Mouse (Mus musculus) heart, embryonic 12.5 days (tissue): Measurements from ENCODE around the gene C2cd5. TPM values are rescaled to one million over a fixed set of nuclear protein-coding genes. Genes with fewer than 3 reads are reported as not detected.

Source experiments
- ATAC-seq: fragments of 200-750 bp; cut with Nextera tagmentation; 2 replicates; pipeline ENCODE4 v1.8.0; 2017; ENCODE audit warnings: moderate TSS enrichment, moderate library complexity; ENCODE audit not compliant: insufficient number of reproducible peaks, low FRiP score
- H3K27ac ChIP-seq: fragments of 300-500 bp; sonication (generic); 2 replicates; pipeline ENCODE4 v1.5.1; 2016; ENCODE audit warnings: mild to moderate bottlenecking, moderate library complexity; ENCODE audit not compliant: poor library complexity, severe bottlenecking
- H3K27me3 ChIP-seq: fragments of 300-500 bp; sonication (generic); replicated peaks from 2 replicates; pipeline ENCODE4 v1.6.1; 2016; ENCODE audit warnings: mild to moderate bottlenecking, moderate library complexity
- H3K36me3 ChIP-seq: fragments of 300-500 bp; sonication (generic); 2 replicates; pipeline ENCODE4 v1.6.1; 2016; ENCODE audit warnings: mild to moderate bottlenecking, moderate library complexity
- H3K4me1 ChIP-seq: fragments of 300-500 bp; sonication (generic); replicated peaks from 2 replicates; pipeline ENCODE4 v1.6.1; 2016; ENCODE audit warnings: mild to moderate bottlenecking
- H3K4me2 ChIP-seq: fragments of 300-500 bp; sonication (generic); 2 replicates; pipeline ENCODE4 v1.6.1; 2016; ENCODE audit warnings: mild to moderate bottlenecking, moderate library complexity
- H3K4me3 ChIP-seq: fragments of 300-500 bp; sonication (generic); 2 replicates; pipeline ENCODE4 v1.5.1; 2016; ENCODE audit warnings: mild to moderate bottlenecking
- H3K9ac ChIP-seq: fragments of 300-500 bp; sonication (generic); 2 replicates; pipeline ENCODE4 v1.6.1; 2016; ENCODE audit warnings: mild to moderate bottlenecking, moderate library complexity
- H3K9me3 ChIP-seq: fragments of 300-500 bp; sonication (generic); replicated peaks from 2 replicates; pipeline ENCODE4 v1.6.1; 2016; ENCODE audit warnings: mild to moderate bottlenecking, moderate library complexity
- WGBS: fragments of 180-500 bp; shearing (Covaris S2); methylation state at CpG from one replicate; pipeline ENCODE4 v1.1.7; 2016; 5-methylcytosine and 5-hydroxymethylcytosine counted together
- polyA plus RNA-seq: library from polyadenylated mRNA; unstranded; fragments of >200 nt; fragmentation: Nextera tagmentation; extraction: Ambion mirVana; gene quantifications from 2 replicates; pipeline ENCODE4 v1.2.1, GENCODE M21; 2016

The C2cd5 gene
- polyA plus RNA-seq, 1 experiment from 2014 or later: 25.1 TPM

DNA sequence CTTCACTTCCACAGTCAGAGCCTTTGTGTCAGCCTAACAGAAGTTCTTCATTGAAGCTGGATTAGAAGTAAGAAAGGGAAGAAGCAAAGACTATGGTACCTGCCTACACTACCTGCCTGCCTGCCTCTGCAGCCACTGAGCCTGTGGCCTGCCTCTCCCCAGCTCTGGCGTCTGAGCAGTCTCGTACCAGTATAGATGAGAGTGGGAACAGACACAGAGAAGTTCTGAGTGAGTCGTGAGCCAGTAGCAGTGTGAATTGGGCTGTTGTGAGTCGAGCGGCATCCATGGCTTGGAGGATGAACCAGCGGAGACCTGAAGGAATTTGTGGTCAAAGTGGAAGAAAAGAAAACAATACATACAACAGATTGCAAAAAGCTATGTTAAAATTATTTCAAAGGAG is 26.5 kb downstream of the C2cd5 start:
- no peaks in the 10 kb centered on the region for H3K9me3 ChIP-seq
- no peak overlapping the region for H3K27ac ChIP-seq
- no peaks in the 10 kb centered on the region for H3K27me3 ChIP-seq
- no peak overlapping the region for H3K4me2 ChIP-seq
- ATAC-seq: no peak
- no peak overlapping the region for H3K9ac ChIP-seq
- H3K4me3 ChIP-seq: no peak overlapping the region
- peaks cover 3% of the 10 kb centered on the region; the same call in 1 of the 2 replicates for H3K4me1 ChIP-seq
- H3K36me3 ChIP-seq: peaks cover 35% of the 10 kb centered on the region
- WGBS: 85% methylated on average over 6 of the region's 6 CpGs

DNA sequence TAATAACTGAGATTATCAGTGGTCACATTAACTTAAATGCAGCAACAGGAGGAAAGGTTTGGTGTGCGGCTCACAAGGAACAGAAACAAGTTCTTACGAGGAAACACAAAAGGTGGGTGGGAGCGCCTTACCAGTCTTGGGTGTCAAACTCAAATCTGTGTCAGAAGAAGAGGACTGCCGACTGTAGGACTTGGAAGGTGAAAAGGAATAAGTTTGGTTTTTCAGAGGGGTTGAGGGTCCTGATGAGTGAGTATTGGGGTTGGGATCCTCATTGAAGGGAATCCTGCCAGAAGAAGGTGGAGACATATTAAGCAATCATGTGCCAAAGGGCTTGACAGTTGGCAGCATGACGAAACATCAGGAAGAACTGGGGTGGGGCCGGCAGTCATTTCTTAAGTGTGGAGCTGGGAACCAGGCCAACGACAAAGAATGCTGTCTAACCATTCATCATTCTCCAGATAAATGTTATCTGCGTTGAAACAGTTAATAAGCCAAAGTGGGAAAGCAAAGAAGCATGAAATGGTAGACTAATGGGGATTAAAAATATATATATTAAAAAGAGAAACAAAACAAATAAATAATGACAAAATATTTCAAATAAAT is 27.4 kb downstream of the C2cd5 start:
- H3K4me2 ChIP-seq: no peak overlapping the region
- peaks cover 26% of the 10 kb centered on the region for H3K36me3 ChIP-seq
- H3K4me1 ChIP-seq: peaks cover 7% of the 10 kb centered on the region; the same call in 1 of the 2 replicates
- H3K4me3 ChIP-seq: no peak overlapping the region
- no peak for ATAC-seq
- WGBS: 56% methylated on average over 8 of the region's 8 CpGs
- H3K9me3 ChIP-seq: no peaks in the 10 kb centered on the region
- no peaks in the 10 kb centered on the region for H3K27me3 ChIP-seq
- no peak overlapping the region for H3K27ac ChIP-seq
- no peak overlapping the region for H3K9ac ChIP-seq

DNA sequence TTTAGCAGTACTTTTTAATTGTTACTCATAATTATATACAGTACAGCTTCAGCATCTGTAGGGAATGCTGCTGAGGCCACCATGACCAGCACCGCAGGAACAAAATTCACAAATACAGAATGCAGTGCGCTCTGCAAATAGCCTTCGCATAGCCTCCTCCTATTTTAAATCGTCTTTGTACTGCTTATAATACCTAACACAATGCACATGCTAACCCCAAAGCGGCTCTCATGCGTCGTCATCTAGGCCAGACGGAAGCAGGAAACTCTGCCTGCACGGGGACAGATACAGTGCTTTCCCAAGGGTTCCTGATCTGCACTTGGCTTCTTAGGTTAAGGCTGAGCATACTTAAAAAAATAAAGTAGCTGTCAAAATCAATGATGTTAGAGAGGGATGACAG is 29.2 kb downstream of the C2cd5 start:
- ATAC-seq: no peak
- Histone ChIP-seq H3K9ac (no peak overlapping the region), H3K4me1 (peaks cover 7% of the 10 kb centered on the region; the same call in 1 of the 2 replicates), H3K27ac (no peak overlapping the region), H3K4me3 (no peak overlapping the region), H3K4me2 (no peak overlapping the region), H3K27me3 (no peaks in the 10 kb centered on the region), H3K9me3 (no peaks in the 10 kb centered on the region), H3K36me3 (peaks cover 14% of the 10 kb centered on the region)
- WGBS: 75% methylated on average over 9 of the region's 9 CpGs

DNA sequence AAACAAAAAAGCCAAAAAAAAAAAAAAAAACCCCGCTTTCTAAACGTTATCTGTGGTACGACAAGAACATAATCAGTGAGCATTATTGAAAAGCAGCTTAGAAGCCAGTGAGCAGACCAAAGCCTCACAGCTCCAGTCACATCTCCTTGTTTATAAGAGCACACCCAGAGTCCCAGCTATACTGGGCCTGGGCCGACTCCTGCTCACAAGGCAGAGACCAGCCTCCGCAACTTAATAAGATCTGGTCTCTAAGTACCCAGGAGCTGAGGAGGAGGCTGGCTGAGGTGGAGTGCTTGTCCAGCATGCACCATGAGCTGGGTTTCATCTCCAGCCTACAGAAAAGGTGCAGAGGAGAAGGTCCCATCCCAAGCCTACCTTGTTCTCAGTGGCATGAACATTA is 29.9 kb downstream of the C2cd5 start:
- no peak overlapping the region for H3K4me2 ChIP-seq
- no peaks in the 10 kb centered on the region for H3K9me3 ChIP-seq
- H3K9ac ChIP-seq: no peak overlapping the region
- WGBS: 78% methylated on average over 5 of the region's 5 CpGs
- H3K27me3 ChIP-seq: no peaks in the 10 kb centered on the region
- no peak for ATAC-seq
- H3K27ac ChIP-seq: no peak overlapping the region
- peaks cover 7% of the 10 kb centered on the region; the same call in 1 of the 2 replicates for H3K4me1 ChIP-seq
- H3K36me3 ChIP-seq: peaks cover 9% of the 10 kb centered on the region
- no peak overlapping the region for H3K4me3 ChIP-seq

DNA sequence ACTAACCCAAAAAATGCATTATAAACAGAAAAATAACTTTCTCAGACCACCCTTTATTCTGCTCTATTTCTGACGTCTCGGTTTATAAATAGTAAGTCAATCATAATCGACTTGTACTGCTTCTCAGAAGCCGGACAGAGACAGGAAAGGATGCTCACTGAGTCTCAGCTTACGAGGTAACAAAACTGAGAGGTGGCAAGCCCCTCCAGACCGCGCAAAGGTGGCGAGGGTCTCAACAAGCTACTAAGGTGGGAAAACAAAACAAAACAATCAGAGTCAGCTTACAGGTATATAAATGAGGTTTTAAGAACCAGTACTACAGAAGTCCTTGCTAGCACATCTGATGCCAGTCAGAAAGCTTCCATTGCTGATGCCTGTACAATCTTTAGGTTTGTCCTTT is 30.3 kb downstream of the C2cd5 start:
- H3K27me3 ChIP-seq: no peaks in the 10 kb centered on the region
- H3K4me1 ChIP-seq: peaks cover 7% of the 10 kb centered on the region
- no peak for ATAC-seq
- no peak overlapping the region for H3K4me2 ChIP-seq
- H3K36me3 ChIP-seq: peaks cover 9% of the 10 kb centered on the region
- 85% methylated on average over 8 of the region's 8 CpGs for WGBS
- H3K9ac ChIP-seq: no peak overlapping the region
- H3K9me3 ChIP-seq: no peaks in the 10 kb centered on the region
- H3K27ac ChIP-seq: no peak overlapping the region
- H3K4me3 ChIP-seq: no peak overlapping the region

DNA sequence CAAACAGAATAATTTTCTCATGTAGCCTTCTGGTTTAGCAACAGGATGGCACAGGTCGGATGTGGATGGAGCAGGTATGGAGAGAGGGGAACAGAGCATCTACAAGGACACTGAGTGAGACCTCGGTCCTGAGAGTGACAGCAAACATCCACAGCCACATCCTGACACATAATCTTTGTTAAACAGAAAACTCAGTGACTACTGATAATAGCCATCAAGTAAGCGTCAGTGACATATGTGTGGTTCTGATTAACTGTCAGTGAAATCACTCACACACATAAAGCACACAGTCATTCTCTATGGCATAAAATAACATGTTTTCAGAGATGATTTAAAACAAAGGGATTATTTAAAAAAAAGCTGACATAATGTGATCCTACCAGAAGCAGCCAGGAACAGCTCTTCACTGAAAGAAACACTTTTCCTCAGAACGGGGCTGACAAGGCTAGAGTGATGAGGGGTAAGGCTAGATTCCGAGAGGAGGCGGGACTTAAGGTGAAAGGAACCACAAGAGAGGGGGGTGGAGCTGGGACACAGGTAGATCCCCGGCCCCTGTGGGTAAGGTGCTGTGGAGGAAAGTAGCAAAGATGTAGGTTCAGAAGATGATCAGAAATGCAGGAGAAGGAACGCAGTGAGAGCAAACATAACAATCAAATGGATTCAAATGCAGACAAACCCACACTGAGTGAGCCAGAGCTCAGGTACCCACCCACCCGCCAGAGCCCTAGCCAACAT is 31.6 kb downstream of the C2cd5 start:
- Histone ChIP-seq H3K4me2 (no peak overlapping the region), H3K4me3 (no peak overlapping the region), H3K27ac (no peak overlapping the region), H3K4me1 (peaks cover 18% of the 10 kb centered on the region), H3K9me3 (no peaks in the 10 kb centered on the region), H3K36me3 (peaks cover 2% of the 10 kb centered on the region), H3K9ac (no peak overlapping the region), H3K27me3 (no peaks in the 10 kb centered on the region)
- WGBS: 44% methylated on average over 9 of the region's 9 CpGs
- peak; percentile 85 for ATAC-seq

DNA sequence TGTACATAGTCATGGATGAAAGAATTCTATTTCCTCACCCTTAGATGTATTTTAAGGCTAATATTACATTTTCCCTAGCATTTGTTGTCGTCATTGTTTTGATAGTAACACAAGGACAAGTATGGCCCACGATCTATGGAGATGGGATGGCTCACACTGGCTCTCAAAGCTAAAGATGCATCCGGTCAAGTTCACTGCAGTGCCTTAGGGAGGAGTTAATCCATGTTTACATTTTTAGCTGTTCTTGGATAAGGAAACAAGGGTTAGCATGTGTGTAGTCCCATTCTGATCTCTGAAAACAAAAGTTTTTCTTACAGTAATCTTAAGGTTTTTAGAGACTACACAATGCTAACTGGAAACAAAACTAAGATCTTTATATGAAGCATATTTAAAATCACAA is 32.3 kb downstream of the C2cd5 start:
- Histone ChIP-seq H3K4me1 (peaks cover 18% of the 10 kb centered on the region), H3K9me3 (no peaks in the 10 kb centered on the region), H3K36me3 (no peaks in the 10 kb centered on the region), H3K27me3 (no peaks in the 10 kb centered on the region), H3K27ac (no peak overlapping the region), H3K4me2 (no peak overlapping the region), H3K4me3 (no peak overlapping the region), H3K9ac (no peak overlapping the region)
- ATAC-seq: no peak
- 70% methylated on average over 3 of the region's 3 CpGs for WGBS

DNA sequence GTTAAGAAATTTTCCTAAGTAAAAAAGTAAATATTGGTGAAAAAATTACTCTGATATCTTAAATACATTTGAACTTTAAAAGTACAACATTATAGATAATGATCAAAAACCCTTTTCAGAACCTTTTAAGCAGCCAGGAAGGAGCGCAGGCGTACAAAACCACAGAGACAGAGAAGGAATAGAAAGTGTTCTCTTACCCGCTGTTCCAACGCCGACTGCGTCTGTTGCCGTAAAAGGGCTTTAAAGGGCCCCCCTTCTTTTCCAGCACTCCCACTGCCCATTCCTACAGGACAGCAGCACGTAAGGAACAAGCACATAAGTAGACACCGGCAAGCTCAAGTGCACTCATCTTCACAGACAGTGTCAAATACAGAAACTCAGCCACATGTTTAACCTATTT is 33.1 kb downstream of the C2cd5 start:
- 84% methylated on average over 9 of the region's 9 CpGs for WGBS
- H3K27ac ChIP-seq: no peak overlapping the region

DNA sequence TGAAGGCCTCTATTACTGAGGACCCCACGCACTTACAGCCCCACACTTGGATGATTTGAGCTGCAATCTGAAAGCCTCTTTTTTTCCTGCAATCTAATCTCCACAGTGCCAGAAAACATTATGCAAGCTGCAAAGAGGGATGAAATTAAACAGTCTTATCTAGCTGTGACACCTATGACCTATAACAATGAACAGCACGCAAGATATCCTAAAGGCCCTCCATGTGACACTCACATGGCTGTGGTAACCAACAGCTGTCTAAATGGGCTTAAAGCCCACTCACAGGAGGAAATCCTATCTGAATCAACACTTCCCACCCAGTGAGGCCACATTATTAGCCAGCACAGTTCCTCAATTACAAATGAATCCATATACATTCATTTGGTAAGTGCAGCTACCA is 35.9 kb downstream of the C2cd5 start:
- no peaks in the 10 kb centered on the region for H3K36me3 ChIP-seq
- no peaks in the 10 kb centered on the region for H3K27me3 ChIP-seq
- H3K9ac ChIP-seq: no peak overlapping the region
- no peak overlapping the region for H3K4me3 ChIP-seq
- ATAC-seq: no peak
- no peak overlapping the region for H3K27ac ChIP-seq
- peaks cover 18% of the 10 kb centered on the region for H3K4me1 ChIP-seq
- WGBS: 46% methylated on average over 2 of the region's 2 CpGs
- no peak overlapping the region for H3K4me2 ChIP-seq
- no peaks in the 10 kb centered on the region for H3K9me3 ChIP-seq

More for the DNA sequence above, 33.1 kb downstream of the C2cd5 start:
- Histone ChIP-seq H3K27me3 (no peaks in the 10 kb centered on the region), H3K4me2 (no peak overlapping the region), H3K4me3 (no peak overlapping the region), H3K36me3 (no peaks in the 10 kb centered on the region), H3K4me1 (peaks cover 18% of the 10 kb centered on the region), H3K9ac (no peak overlapping the region), H3K9me3 (no peaks in the 10 kb centered on the region)
- ATAC-seq: no peak

DNA sequence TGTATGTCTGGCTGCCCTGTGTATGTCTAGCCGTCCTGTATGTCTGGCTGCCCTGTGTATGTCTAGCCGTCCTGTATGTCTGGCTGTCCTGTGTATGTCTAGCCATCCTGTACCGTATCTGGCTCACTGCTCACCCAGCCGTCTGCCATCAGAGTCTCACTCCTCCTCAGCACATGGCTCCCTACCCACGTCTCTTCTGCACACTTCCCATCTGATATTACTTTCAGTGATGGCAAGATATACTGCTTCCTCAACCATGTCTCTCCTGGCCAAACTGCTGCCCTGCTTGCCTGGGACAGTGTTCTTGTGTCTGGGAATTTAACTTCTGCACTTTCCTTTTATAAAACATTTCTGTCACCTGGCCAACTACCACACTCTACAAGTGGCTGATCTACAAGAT is 42.3 kb downstream of the C2cd5 start:
- 90% methylated on average over 5 of the region's 5 CpGs for WGBS
- no peak overlapping the region for H3K9ac ChIP-seq
- ATAC-seq: no peak
- no peaks in the 10 kb centered on the region for H3K9me3 ChIP-seq
- H3K27ac ChIP-seq: no peak overlapping the region
- H3K36me3 ChIP-seq: 0 out of 2 replicates have a peak, but pooled peaks cover 4% of the 10 kb centered on the region
- no peaks in the 10 kb centered on the region for H3K4me1 ChIP-seq
- H3K4me3 ChIP-seq: no peak overlapping the region
- no peak overlapping the region for H3K4me2 ChIP-seq
- no peaks in the 10 kb centered on the region for H3K27me3 ChIP-seq

DNA sequence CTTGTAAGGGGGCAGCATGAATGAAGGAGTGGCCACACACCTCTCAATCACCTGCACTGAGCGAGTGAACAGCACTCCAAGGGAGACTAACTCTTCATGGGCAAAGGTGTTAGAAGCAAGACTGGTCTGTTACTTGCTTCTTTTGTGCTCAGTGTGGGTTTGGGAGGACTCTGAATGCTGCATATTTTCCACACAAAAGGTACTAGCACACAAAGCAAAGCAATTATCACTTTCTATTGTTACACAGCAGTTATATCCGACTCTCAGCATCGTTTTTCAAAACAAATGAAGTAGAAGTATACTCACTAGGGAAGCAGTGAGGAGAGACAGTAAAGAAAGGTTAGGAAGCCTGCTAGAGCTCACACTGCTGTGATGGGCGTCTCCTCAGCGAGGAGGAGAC is 48.4 kb downstream of the C2cd5 start:
- Histone ChIP-seq H3K36me3 (peaks cover 32% of the 10 kb centered on the region), H3K9me3 (no peaks in the 10 kb centered on the region), H3K27me3 (no peaks in the 10 kb centered on the region), H3K4me1 (0 out of 2 replicates have a peak, but pooled peaks cover 3% of the 10 kb centered on the region), H3K4me2 (no peak overlapping the region), H3K9ac (no peak overlapping the region), H3K4me3 (no peak overlapping the region), H3K27ac (no peak overlapping the region)
- ATAC-seq: no peak
- WGBS: 86% methylated on average over 5 of the region's 5 CpGs
